Mouse (Mus musculus): ENCODE measurements around the gene Trp53.
A peak's percentile ranks its signal among the peaks of the same experiment; 100 is the strongest.
"Not testable (repeated sequence)": the region's sequence is repeated elsewhere in the genome, so short reads cannot be mapped to it uniquely, and the experiment has no call there.

Gene Trp53

GRCm38 (mm10) chr11:69580091-69580514, at the start of gene Trp53, which contains the start of gene Wrap53:
Trp53 (plus strand) TSS chr11:69580359.
Wrap53 (minus strand) TSS chr11:69580255.
- DNase-seq (ENCODE audit: low spot score) = peak; percentile 95

GRCm38 (mm10) chr11:69530755-69531154, 49.4 kb upstream of the Trp53 start:
- DNase-seq (ENCODE audit: low spot score) = not testable (repeated sequence)

- DNase-seq (ENCODE audit: low spot score) = no peak
Observed at GRCm38 (mm10) chr11:69532480-69533150, 47.5 kb upstream of the Trp53 start.

GRCm38 (mm10) chr11:69534990-69535389, 45.2 kb upstream of the Trp53 start:
- DNase-seq (ENCODE audit: low spot score) = no peak

GRCm38 (mm10) chr11:69540700-69541099, 39.5 kb upstream of the Trp53 start:
- no peak for DNase-seq (ENCODE audit: low spot score)

GRCm38 (mm10) chr11:69541741-69542140, 38.4 kb upstream of the Trp53 start:
- not testable (repeated sequence) for DNase-seq (ENCODE audit: low spot score)

GRCm38 (mm10) chr11:69543598-69543997, 36.6 kb upstream of the Trp53 start:
- no peak for DNase-seq (ENCODE audit: low spot score)

- DNase-seq (ENCODE audit: low spot score) = no peak
Observed at GRCm38 (mm10) chr11:69545957-69546356, 34.2 kb upstream of the Trp53 start.

- DNase-seq (ENCODE audit: low spot score) = peak; percentile 66
Observed at GRCm38 (mm10) chr11:69546423-69547053, 33.6 kb upstream of the Trp53 start.

GRCm38 (mm10) chr11:69547071-69547470, 33.1 kb upstream of the Trp53 start:
- peak; percentile 41 for DNase-seq (ENCODE audit: low spot score)

GRCm38 (mm10) chr11:69549060-69549656, 31.0 kb upstream of the Trp53 start, which contains the start of gene Dnah2:
Dnah2 (minus strand) TSS chr11:69549110.
- no peak for DNase-seq (ENCODE audit: low spot score)

- no peak for DNase-seq (ENCODE audit: low spot score)
Observed at GRCm38 (mm10) chr11:69551310-69551709, 28.8 kb upstream of the Trp53 start.

- DNase-seq (ENCODE audit: low spot score) = no peak
Observed at GRCm38 (mm10) chr11:69552622-69553340, 27.4 kb upstream of the Trp53 start.

GRCm38 (mm10) chr11:69553341-69553721, 26.8 kb upstream of the Trp53 start:
- no peak for DNase-seq (ENCODE audit: low spot score)

- DNase-seq (ENCODE audit: low spot score) = no peak
Observed at GRCm38 (mm10) chr11:69554539-69555140, 25.5 kb upstream of the Trp53 start.

GRCm38 (mm10) chr11:69557381-69557958, 22.7 kb upstream of the Trp53 start:
- no peak for DNase-seq (ENCODE audit: low spot score)

- DNase-seq (ENCODE audit: low spot score) = no peak
Observed at GRCm38 (mm10) chr11:69558756-69559155, 21.4 kb upstream of the Trp53 start.

- no peak for DNase-seq (ENCODE audit: low spot score)
Observed at GRCm38 (mm10) chr11:69559183-69559582, 21.0 kb upstream of the Trp53 start.

- no peak for DNase-seq (ENCODE audit: low spot score)
Observed at GRCm38 (mm10) chr11:69559851-69560765, 20.1 kb upstream of the Trp53 start, which contains the start of gene Efnb3. Efnb3 (minus strand) TSS chr11:69560205.
